Mouse (Mus musculus): ENCODE data around the gene Fam20c.

DNA sequence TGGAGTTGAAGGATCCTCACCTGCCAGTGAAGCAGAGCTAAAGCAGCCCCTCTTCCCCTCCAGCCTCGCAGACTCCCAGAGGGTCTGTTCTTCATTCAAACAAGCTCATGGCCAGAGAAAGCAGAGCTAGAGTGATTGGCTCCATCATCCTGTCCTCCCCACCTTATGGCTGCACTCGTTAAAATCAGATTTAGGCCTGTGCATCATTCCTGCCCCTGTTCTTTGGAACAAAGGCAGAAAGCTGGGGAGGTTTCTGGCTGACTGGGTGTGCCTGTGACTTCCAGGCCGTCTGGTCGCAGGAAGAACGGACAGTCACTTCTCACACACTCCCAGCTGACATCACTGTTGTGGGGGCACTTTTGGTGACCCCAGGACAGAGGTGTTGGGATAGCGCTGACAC, 2.8 kb downstream of the Fam20c start:
- TF ChIP-seq CTCF (IDR thresholded peaks at IDR 0.05), result no peak
- no peak for TF ChIP-seq EP300 (IDR thresholded peaks at IDR 0.05)

Data from lung, postnatal 0 days (tissue).